Mouse (Mus musculus): ENCODE measurements around the gene Rab21. TPM values are rescaled to one million over a fixed set of nuclear protein-coding genes. Genes with fewer than 3 reads are reported as not detected.

The Rab21 gene
- 4.6 and 5.0 TPM in 2 replicates for polyA plus RNA-seq (2015; fragmentation: Nextera tagmentation; extraction: Ambion mirVana)

DNA sequence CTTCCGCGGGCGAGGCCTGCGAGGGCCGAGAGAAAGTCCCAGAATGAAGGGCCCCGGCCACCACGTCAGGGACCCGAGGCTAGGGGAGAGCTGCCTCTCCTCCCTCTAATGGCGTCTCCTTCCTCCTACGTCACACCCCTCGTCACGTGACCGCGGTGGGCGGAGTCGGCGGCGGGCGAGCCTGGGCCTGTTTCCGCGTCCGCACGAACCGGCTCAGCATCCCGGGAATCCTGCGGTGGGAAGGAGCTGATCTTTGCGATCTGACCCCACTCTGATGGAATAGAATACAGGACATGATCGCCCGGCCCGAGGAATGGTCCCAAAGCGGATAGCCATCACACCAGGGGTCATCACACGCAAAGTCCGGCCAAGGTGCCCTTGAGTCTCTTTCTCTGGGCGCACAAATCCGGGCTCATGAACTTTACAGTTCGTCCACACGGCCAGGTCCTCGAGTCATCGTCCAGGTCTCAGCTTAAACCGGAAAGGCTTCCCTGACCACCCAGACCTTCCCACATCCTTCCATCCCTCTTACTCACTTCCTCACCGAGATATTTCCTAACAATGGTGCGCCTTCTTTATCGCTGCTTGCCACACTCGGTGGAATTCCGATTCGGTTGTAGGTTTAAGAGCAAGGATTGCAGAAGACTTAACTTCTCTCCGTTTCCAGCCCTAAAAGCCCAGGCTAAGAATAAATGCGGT is at the start of gene Rab21:
Gene Rab21, minus strand, starts transcription at position 122 of the 699 bp plus-strand sequence.
- Histone ChIP-seq H3K4me1 (peaks cover 43% of the 10 kb centered on the region), H3K27ac (replicated peaks) (peak within 1 kb of the TSS; percentile 98), H3K4me3 (peak within 1 kb of the TSS; percentile 97), H3K4me2 (peak within 1 kb of the TSS; percentile 77), H3K36me3 (no peaks in the 10 kb centered on the region; the same call in 1 of the 2 replicates), H3K27me3 (replicated peaks) (no peaks in the 10 kb centered on the region), H3K9ac (peak within 1 kb of the TSS; percentile 98), H3K9me3 (no peaks in the 10 kb centered on the region)
- peak; percentile 88 for ATAC-seq (ENCODE audit: extremely low read depth, insufficient number of reproducible peaks, low FRiP score, low TSS enrichment)
- under 1% methylated on average over 47 of the region's 48 CpGs for WGBS

DNA sequence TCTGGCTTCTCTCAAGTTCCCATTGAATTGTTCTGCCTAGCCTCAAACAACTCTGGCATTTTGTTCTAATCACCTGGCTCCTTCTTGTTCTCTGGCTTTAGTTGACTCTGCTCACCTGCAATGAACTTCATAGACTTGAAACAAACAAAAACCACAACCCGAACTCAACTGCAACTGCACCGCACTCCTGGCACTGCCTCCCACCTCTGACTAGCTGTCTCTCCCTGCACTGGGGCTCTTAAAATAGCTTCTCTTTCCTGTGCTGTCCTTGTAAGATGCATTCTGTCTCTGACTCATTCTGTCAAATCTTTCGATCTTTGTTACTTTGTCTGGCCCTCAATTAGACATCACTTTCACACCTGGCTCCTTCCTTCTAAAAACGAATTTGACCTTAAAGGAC is 47.8 kb upstream of the Rab21 start:
- no peaks in the 10 kb centered on the region for H3K9me3 ChIP-seq
- H3K36me3 ChIP-seq: no peaks in the 10 kb centered on the region; the same call in 1 of the 2 replicates
- peak overlapping the region; percentile 95 for H3K27ac ChIP-seq (replicated peaks)
- H3K27me3 ChIP-seq (replicated peaks): no peaks in the 10 kb centered on the region
- peaks cover 32% of the 10 kb centered on the region for H3K4me1 ChIP-seq
- no peak for ATAC-seq (ENCODE audit: extremely low read depth, insufficient number of reproducible peaks, low FRiP score, low TSS enrichment)
- H3K4me2 ChIP-seq: peak overlapping the region; percentile 81
- H3K4me3 ChIP-seq: peak overlapping the region; percentile 66
- peak overlapping the region; percentile 80 for H3K9ac ChIP-seq
- 75% methylated on average over 4 of the region's 4 CpGs for WGBS

DNA sequence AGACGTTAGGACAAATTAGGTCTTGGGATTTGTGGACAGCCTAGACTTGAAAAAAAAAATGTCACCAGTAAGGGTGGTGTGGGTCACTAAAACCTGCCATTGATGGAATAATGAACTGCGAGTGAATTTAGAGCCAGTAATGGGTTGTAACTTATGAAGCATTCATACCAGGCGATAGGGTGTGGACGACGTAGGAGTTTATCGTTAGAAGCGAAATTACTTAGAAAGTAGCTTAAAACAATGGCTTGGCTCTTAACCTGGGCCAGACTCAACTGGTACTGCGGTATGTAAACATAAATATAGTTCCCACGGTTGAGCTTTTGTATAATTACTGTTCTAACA is 47.2 kb upstream of the Rab21 start:
- no peaks in the 10 kb centered on the region; the same call in 1 of the 2 replicates for H3K36me3 ChIP-seq
- H3K27ac ChIP-seq (replicated peaks): peak overlapping the region; percentile 95
- no peaks in the 10 kb centered on the region for H3K9me3 ChIP-seq
- 7% methylated on average over 9 of the region's 9 CpGs for WGBS
- no peaks in the 10 kb centered on the region for H3K27me3 ChIP-seq (replicated peaks)
- peak overlapping the region; percentile 81 for H3K4me2 ChIP-seq
- peak overlapping the region; percentile 66 for H3K4me3 ChIP-seq
- H3K4me1 ChIP-seq: peaks cover 26% of the 10 kb centered on the region
- peak overlapping the region; percentile 80 for H3K9ac ChIP-seq
- ATAC-seq (ENCODE audit: extremely low read depth, insufficient number of reproducible peaks, low FRiP score, low TSS enrichment): no peak

DNA sequence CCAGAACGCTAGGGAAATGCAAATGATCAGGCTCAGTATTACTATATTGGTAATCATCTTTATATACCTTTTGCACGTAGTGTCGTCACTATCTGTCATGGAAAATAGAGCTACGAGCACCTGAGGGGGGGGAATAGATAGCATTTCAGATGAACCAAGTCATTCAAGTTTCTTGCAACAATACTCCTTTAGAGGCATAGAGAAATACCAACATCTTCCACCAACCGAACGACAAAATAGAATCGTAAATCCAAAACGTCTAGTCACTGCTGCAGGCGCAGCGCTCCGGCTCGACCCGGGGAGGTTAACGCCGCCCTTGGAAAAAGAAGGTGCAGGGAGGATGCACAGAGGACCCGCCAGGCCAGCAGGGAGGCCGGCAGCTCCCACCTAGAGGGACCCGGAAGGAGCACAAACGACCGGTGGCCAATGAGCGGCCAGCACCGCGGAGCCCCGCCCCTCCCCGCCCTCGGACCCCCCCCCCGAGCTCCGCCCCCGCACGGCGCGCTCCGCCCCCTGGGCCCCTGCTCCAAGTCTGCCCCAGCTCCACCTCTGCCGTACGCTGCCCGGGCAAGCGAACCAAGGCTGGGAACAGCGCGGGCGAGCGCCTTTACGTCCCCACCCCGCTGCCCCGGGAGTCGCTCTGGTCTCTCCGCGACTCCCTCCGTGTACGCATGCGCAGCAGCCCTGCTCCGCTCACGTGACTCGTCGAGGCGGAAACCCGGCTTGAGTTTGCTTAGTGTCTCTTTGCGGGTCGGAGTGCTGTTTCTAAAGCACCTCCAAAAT is 46.6 kb upstream of the Rab21 start, which contains the start of gene Tmem19:
Gene Tmem19, minus strand, starts transcription at position 662 of the 783 bp plus-strand sequence.
- peak; percentile 97 for ATAC-seq (ENCODE audit: extremely low read depth, insufficient number of reproducible peaks, low FRiP score, low TSS enrichment)
- 2% methylated on average over 57 of the region's 58 CpGs for WGBS
- peak within 1 kb of the TSS; percentile 95 for H3K27ac ChIP-seq (replicated peaks)

DNA sequence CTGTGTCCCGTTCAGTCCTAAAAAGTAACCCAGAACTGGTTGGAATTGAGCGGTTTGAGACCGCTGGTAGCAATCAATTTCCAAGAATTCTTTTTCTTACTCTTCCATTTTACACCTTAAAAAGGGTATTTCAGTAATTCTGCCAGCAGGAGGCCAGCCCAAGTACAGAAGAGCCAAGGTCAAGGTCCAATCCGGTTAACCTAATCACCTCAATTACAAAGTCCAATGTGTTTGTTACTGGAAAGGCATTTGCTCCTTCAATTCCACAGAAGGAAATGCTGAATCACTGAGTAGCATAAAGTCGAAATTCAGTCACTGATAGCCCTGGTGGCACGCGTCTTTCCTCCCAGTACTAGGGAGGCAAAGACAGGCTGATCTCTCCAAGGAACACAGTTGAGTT is 43.7 kb upstream of the Rab21 start:
- H3K4me3 ChIP-seq: no peak overlapping the region
- no peak overlapping the region for H3K9ac ChIP-seq
- no peak overlapping the region for H3K27ac ChIP-seq (replicated peaks)
- no peak for ATAC-seq (ENCODE audit: extremely low read depth, insufficient number of reproducible peaks, low FRiP score, low TSS enrichment)
- peaks cover 17% of the 10 kb centered on the region for H3K36me3 ChIP-seq
- no peaks in the 10 kb centered on the region for H3K9me3 ChIP-seq
- H3K27me3 ChIP-seq (replicated peaks): no peaks in the 10 kb centered on the region
- peaks cover 19% of the 10 kb centered on the region for H3K4me1 ChIP-seq
- H3K4me2 ChIP-seq: no peak overlapping the region
- 86% methylated on average over 7 of the region's 7 CpGs for WGBS

More for the DNA sequence above, 46.6 kb upstream of the Rab21 start, which contains the start of gene Tmem19:
- peak within 1 kb of the TSS; percentile 81 for H3K4me2 ChIP-seq
- H3K9me3 ChIP-seq: no peaks in the 10 kb centered on the region
- H3K36me3 ChIP-seq: peaks cover 3% of the 10 kb centered on the region
- no peaks in the 10 kb centered on the region for H3K27me3 ChIP-seq (replicated peaks)
- H3K9ac ChIP-seq: peak within 1 kb of the TSS; percentile 80
- H3K4me1 ChIP-seq: peaks cover 21% of the 10 kb centered on the region
- peak within 1 kb of the TSS; percentile 66 for H3K4me3 ChIP-seq

DNA sequence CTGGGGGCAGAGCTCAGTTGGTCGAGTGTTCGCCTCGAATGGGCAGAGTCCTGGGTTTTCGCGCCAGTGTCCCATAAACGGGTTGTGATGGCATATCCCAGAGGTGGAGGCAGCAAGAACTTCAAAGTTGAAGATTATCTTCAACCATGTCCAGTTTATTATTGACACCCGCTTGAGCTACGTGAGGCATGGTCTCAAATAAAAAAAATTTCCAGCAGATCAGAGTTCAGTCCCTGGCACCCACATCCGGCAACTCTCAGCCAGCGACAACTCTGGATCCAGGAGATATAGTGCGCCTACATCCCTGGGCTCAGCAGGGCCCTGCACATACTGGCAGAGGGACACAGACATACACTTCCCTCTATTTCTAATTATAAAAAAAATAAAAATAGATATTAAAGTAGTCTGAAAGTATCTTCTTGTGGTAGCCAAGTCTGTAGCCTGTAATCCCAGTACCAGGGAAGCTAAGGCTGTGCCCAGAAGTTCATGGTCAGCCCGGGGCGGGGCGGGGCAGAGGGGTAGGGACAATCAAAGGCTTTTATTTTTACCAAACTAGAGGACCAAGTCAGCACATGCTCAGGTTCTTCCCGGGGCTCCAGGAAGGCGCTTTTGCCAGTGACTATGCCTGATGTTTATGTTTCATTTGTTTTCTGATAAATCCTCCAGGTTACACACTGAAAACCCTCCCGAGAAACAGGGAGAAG is 43.0 kb upstream of the Rab21 start:
- Histone ChIP-seq H3K4me2 (no peak overlapping the region), H3K9ac (no peak overlapping the region), H3K27me3 (replicated peaks) (no peaks in the 10 kb centered on the region), H3K4me3 (no peak overlapping the region), H3K27ac (replicated peaks) (no peak overlapping the region), H3K36me3 (peaks cover 17% of the 10 kb centered on the region), H3K4me1 (peaks cover 15% of the 10 kb centered on the region), H3K9me3 (no peaks in the 10 kb centered on the region)
- WGBS: 88% methylated on average over 17 of the region's 17 CpGs
- ATAC-seq (ENCODE audit: extremely low read depth, insufficient number of reproducible peaks, low FRiP score, low TSS enrichment): no peak

DNA sequence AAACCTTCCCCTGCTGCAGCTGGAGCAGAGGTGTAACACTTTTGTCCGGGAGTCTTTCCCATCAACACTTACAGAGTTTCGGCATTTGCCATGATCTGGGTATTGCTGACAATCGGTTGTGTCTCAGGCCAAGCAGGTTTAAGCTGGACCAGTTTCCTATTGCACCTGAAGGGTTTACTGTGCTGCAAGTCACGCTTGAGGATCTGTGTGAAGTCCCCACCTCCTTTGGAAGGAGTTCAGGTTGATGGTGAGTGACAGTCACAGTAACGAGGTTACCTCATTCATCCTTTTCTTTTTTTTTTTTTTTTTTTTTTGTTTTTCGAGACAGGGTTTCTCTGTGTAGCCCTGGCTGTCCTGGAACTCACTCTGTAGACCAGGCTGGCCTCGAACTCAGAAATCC is 40.7 kb upstream of the Rab21 start:
- no peak for ATAC-seq (ENCODE audit: extremely low read depth, insufficient number of reproducible peaks, low FRiP score, low TSS enrichment)
- 89% methylated on average over 5 of the region's 7 CpGs for WGBS
- Histone ChIP-seq H3K27me3 (replicated peaks) (no peaks in the 10 kb centered on the region), H3K36me3 (peaks cover 17% of the 10 kb centered on the region), H3K9me3 (no peaks in the 10 kb centered on the region), H3K4me2 (no peak overlapping the region), H3K4me3 (no peak overlapping the region), H3K27ac (replicated peaks) (no peak overlapping the region), H3K4me1 (peaks cover 2% of the 10 kb centered on the region), H3K9ac (no peak overlapping the region)

DNA sequence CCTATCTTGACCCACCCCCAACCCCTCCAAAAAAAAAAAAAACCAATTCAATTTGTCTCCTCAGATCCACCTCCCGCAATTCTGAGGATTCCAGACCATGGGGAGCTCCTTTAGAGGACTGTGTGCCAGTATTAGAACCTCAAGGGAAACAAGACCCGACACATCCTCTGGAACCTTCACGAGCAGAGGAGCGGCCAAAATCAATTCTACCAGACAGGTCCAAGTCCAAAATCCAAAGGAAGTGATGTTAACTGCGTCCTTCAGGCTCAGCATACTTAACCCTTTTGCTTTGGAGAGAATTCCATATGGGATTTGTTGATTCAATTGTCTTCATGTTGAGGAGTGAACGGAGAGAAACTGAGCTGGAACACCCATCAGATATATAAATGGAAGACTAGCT is 39.6 kb upstream of the Rab21 start:
- H3K4me1 ChIP-seq: no peaks in the 10 kb centered on the region
- ATAC-seq (ENCODE audit: extremely low read depth, insufficient number of reproducible peaks, low FRiP score, low TSS enrichment): no peak
- H3K36me3 ChIP-seq: peaks cover 17% of the 10 kb centered on the region
- H3K9me3 ChIP-seq: no peaks in the 10 kb centered on the region
- H3K4me2 ChIP-seq: no peak overlapping the region
- no peak overlapping the region for H3K9ac ChIP-seq
- no peaks in the 10 kb centered on the region for H3K27me3 ChIP-seq (replicated peaks)
- H3K4me3 ChIP-seq: no peak overlapping the region
- H3K27ac ChIP-seq (replicated peaks): no peak overlapping the region
- 85% methylated on average over 6 of the region's 6 CpGs for WGBS

DNA sequence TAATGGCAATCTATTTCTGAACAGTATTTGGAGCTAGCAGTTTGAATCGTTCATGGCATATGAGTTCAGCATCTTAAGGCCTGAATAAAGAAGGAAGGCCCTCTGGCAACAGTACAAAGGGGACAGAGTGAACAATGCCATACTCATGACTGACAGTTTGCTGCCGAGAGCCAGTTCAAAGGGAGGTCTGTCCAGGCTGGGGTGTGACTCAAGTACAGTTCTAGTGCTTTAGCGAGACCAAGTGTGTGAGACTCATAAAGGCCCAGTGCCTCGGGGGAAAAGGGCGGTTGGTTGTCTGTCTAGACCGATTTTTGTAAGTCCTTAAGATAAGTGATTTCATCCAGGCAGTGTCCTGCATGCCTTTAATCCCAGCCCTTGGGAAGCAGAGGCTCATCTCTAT is 39.2 kb upstream of the Rab21 start:
- WGBS: 64% methylated on average over 6 of the region's 6 CpGs
- H3K4me1 ChIP-seq: no peaks in the 10 kb centered on the region
- H3K4me2 ChIP-seq: no peak overlapping the region
- peaks cover 17% of the 10 kb centered on the region for H3K36me3 ChIP-seq
- no peak overlapping the region for H3K27ac ChIP-seq (replicated peaks)
- H3K27me3 ChIP-seq (replicated peaks): no peaks in the 10 kb centered on the region
- no peaks in the 10 kb centered on the region for H3K9me3 ChIP-seq
- ATAC-seq (ENCODE audit: extremely low read depth, insufficient number of reproducible peaks, low FRiP score, low TSS enrichment): no peak
- H3K9ac ChIP-seq: no peak overlapping the region
- no peak overlapping the region for H3K4me3 ChIP-seq

DNA sequence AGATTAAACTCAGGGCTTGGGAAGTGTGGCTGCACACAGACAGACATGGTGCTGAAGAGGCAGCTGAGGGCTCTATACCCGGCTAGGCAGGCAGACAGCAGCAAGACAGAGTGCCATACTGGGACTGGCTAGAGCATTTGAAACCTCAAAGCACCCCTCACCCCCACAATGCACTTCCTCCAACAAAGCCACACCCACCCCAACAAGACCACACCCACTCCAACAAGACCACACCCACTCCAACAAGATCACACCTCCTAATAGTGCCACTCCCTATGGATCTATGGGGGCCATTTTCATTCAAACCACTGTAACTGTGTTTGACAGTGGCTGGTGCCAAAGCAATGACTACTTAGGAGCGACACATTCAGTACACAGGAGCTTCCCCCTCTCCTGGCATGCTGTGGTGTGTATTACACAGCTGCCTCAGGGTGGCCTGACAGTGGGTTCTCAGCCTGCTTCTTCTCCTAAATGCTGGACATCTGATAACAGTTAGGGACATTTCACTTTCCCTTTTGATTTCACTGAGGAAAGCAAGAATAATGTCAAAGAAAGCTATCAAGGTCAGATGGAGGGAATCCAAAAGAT is 35.5 kb upstream of the Rab21 start:
- H3K9me3 ChIP-seq: no peaks in the 10 kb centered on the region
- H3K4me2 ChIP-seq: no peak overlapping the region
- H3K27me3 ChIP-seq (replicated peaks): no peaks in the 10 kb centered on the region
- 76% methylated on average over 2 of the region's 2 CpGs for WGBS
- H3K4me1 ChIP-seq: no peaks in the 10 kb centered on the region
- H3K9ac ChIP-seq: no peak overlapping the region
- peaks cover 13% of the 10 kb centered on the region for H3K36me3 ChIP-seq
- H3K27ac ChIP-seq (replicated peaks): no peak overlapping the region
- H3K4me3 ChIP-seq: no peak overlapping the region
- ATAC-seq (ENCODE audit: extremely low read depth, insufficient number of reproducible peaks, low FRiP score, low TSS enrichment): no peak

DNA sequence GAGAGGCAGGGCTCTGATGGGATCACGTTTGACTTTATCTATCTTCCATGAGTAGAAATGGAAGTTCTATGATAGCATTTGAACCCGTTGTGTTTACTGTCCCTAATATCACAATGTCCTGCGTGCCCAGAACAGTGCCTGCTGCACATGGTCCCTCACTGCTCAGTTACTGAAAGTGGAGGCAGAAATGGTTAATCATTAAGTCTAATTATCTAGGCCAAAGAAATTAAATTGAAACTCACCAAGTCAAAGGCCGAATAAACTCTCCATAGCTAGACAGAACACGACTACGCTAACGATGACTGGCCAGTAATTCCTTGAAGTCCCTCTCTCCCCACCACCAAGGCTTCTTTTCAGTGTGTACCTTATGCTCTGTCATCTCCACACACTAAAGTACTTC is 34.1 kb upstream of the Rab21 start:
- H3K27me3 ChIP-seq (replicated peaks): no peaks in the 10 kb centered on the region
- H3K9ac ChIP-seq: no peak overlapping the region
- WGBS: 86% methylated on average over 7 of the region's 7 CpGs
- H3K4me1 ChIP-seq: no peaks in the 10 kb centered on the region
- no peaks in the 10 kb centered on the region for H3K9me3 ChIP-seq
- no peak overlapping the region for H3K4me2 ChIP-seq
- peaks cover 19% of the 10 kb centered on the region for H3K36me3 ChIP-seq
- no peak overlapping the region for H3K27ac ChIP-seq (replicated peaks)
- ATAC-seq (ENCODE audit: extremely low read depth, insufficient number of reproducible peaks, low FRiP score, low TSS enrichment): no peak
- H3K4me3 ChIP-seq: no peak overlapping the region

All from heart, embryonic 13.5 days (tissue).